Mouse (Mus musculus) brown adipose tissue, adult 24 weeks (tissue): ENCODE measurements around the gene Plekhg1. TPM values are rescaled to one million over a fixed set of nuclear protein-coding genes. Genes with fewer than 3 reads are reported as not detected.

Source experiments
- H3K27ac ChIP-seq: fragments of 200-500 bp; replicated peaks from 2 replicates; pipeline ENCODE4 v1.5.1; 2012; ENCODE audit warnings: low read depth, mild to moderate bottlenecking, low read length
- H3K4me1 ChIP-seq: fragments of 200-500 bp; 2 replicates; pipeline ENCODE4 v1.6.1; 2012; ENCODE audit warnings: low read length, mixed read lengths; ENCODE audit not compliant: control insufficient read depth, insufficient read depth, insufficient read length
- H3K4me3 ChIP-seq: fragments of 200-500 bp; 2 replicates; pipeline ENCODE4 v1.5.1; 2012; ENCODE audit warnings: low read depth, mild to moderate bottlenecking, low read length, moderate library complexity; ENCODE audit not compliant: insufficient read depth
- polyA plus RNA-seq: library from polyadenylated mRNA; stranded (reverse); fragments of >200 nt; gene quantifications from 2 replicates; pipeline ENCODE4 v1.2.4, GENCODE M21; 2012; ENCODE audit not compliant: missing spikeins, insufficient read depth, insufficient read length

Plekhg1 gene
- 1.1 and 2.1 TPM in 2 replicates for polyA plus RNA-seq

DNA sequence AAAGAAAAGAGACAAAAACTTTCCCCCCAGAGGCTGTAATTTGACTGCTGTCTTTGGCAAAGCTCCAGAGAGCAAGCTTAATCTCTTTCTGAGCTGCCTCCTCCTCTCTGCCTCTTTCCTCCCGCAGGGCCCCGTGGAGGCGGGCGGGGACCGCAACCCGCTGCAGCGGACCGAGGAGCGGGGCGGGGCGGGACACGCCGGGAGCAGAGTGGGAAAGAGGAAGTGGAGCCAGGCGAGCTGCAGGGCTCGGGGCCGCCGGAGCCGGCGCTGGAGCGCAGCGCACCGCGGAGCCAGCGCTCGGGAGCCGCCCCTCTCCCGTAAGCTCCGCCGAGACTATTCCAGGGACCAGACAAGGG, at the start of gene Plekhg1:
TSS of gene Plekhg1 (plus strand) at position 217 of the 356 bp plus-strand sequence.
- H3K27ac ChIP-seq = peak within 1 kb of the TSS; percentile 84
- H3K4me3 ChIP-seq = peak within 1 kb of the TSS; percentile 69
- peaks cover 3% of the 10 kb centered on the region; the same call in 1 of the 2 replicates for H3K4me1 ChIP-seq

DNA sequence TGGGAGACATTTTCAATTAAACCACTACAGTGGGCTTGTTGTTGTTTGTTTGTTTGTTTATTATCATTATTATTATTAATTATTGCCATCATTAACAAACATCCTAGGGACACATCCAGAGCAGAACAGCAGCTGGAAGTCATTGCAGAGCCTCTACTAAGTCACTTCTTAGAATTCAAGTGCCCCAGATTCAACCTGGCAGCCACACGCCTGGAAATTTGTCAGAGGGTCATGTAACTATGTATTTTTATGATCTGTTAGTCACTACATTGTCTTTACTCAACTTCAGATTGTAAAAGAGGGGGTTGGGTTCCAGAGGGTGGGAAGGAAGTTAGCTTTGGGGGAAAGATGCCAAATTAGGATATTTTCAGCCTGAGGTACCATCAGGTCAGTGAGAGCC, 47.4 kb upstream of the Plekhg1 start:
- Histone ChIP-seq H3K4me3 (no peak overlapping the region), H3K27ac (no peak overlapping the region), H3K4me1 (peaks cover 3% of the 10 kb centered on the region)

DNA sequence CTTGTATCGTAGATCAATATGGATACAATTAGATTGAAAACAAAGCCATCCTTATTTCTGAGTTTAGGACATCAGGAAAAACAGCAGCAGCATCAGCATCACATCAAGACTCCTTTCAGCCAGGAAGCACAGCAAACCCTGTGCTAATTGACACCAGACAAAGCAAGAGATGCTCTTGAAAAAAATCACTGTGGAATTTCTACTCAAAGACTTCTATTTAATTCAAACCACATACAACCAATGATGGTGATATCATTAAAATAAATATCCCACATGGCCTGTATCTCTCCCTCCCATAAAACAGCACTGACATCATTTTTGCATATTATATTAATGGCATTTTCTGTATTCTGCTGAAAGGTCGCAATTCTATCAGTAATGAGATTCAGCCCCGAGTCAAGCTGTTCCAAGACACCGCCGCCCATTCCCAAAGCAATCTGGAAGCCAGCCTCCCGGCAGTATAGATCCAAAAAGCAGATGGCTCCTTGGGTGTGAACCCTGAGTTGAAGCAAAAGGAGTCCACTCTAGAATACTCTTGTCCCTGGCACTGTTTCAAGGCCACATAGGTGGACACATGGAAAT, 46.4 kb upstream of the Plekhg1 start:
- H3K4me3 ChIP-seq = no peak overlapping the region
- H3K4me1 ChIP-seq = peaks cover 3% of the 10 kb centered on the region
- H3K27ac ChIP-seq = no peak overlapping the region

DNA sequence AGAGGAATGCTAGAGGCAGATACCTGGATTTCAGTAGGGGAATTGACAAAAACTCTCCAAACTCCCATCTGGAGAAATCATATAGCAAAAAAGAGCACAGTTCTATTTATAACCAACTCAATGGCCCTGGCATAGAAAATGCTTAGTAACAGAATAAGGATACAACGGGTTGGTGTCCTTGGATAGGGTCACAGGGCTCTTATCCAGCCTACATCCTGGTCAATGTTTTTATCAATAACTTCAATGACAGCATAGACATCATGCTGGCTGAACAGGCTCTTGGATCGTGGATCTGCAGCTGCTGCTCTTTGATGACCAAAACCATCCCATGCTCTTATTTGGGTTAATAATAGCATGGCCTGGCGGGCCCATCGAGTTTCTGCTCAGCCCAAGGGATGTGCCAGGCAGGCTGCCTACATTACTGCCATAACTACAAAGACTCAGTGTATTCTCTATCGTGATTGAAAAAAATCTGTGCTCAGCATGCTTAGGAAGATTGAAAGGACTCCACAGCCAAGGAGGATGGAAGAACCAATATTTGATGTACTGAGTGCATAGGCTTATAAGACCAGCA, 44.7 kb upstream of the Plekhg1 start:
- Histone ChIP-seq H3K27ac (no peak overlapping the region), H3K4me1 (peaks cover 3% of the 10 kb centered on the region), H3K4me3 (no peak overlapping the region)

DNA sequence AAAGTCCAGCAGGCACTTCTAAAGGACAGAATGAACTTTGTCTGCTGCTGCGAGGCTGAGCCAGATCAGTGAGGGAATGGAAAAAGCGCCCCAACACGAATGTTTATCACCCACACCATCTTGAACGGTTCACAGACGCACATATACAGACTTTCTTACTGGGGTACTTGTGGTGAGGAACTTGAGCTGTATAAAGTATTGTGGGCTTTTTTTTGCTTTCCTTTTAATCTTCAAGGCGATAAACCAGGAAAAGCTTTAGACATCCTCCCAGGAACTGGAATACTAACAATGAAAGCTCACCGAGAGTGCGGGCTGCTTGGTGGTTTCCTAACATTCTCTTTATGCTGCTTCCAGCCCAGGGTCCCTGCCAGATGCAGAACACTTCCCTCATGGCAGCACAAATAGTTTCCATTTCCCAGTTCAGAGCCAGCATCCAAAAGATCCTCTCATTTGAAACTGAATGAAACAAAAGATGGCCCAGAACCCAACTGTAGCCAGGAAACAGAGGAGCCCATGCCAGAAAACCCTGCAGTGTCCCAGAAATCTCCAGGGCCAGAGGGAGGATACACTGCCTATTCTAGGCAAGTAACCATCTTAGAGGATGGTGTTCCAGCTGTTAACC, 43.3 kb upstream of the Plekhg1 start:
- peaks cover 3% of the 10 kb centered on the region for H3K4me1 ChIP-seq
- H3K27ac ChIP-seq = no peak overlapping the region; the same call in 1 of the 2 replicates
- H3K4me3 ChIP-seq = no peak overlapping the region

DNA sequence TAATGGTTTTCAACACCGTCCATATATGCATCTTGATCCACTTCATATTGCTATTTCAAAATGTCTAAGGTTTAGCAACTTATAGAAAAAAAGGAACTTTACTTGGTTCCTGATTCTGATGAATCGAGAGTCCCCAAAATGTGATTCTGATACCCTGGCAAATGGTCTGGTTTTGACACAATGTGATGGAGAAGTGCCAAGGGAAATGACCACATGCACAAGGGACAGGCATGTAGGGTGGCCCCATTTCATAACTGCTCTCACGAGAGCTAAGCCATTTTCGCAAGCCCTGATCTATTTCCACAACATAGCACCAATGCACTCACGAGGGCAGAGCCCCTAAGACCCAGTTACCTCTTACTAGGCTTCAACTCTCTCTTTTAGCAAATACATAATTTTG, 42.7 kb upstream of the Plekhg1 start:
- no peak overlapping the region for H3K4me3 ChIP-seq
- H3K27ac ChIP-seq = no peak overlapping the region
- H3K4me1 ChIP-seq = peaks cover 3% of the 10 kb centered on the region

DNA sequence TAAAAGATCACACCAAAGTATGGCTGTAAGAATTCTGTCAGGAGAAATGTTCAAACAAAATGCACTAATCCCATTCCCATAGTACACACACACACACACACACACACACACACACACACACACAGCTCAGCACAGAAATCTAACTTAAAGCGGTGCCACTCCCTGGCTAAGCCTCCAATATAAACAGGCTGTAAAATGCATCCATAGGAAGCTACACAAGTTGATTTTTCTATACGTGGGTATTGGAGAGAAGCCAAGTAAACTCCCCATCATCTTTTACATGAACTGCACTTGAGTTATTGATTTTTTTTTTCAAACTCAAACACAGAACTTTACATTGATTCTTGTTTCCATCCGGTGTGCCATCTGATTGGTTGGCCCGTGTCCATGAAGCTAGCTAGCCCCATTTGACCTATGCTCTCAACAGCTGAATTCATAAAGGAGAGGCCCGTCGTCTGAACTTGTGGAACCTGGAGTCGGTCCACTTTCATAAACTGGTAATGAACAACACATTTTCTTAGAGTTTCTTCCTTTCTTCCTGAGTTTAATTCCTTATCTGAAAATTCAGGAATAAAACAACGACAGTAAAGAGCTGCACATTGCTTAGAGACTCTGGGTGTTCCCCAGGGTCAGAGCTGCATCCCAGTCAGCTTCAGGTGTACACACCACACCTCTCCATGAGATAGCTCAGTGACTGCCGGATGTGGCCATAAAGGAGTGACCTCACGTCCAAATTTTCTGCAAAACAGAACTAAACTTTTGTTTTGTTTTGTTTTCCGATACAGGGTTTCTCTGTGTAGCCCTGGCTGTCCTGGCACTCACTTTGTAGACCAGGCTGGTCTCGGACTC, 39.7 kb upstream of the Plekhg1 start:
- H3K27ac ChIP-seq = no peak overlapping the region
- peaks cover 3% of the 10 kb centered on the region for H3K4me1 ChIP-seq
- no peak overlapping the region for H3K4me3 ChIP-seq

DNA sequence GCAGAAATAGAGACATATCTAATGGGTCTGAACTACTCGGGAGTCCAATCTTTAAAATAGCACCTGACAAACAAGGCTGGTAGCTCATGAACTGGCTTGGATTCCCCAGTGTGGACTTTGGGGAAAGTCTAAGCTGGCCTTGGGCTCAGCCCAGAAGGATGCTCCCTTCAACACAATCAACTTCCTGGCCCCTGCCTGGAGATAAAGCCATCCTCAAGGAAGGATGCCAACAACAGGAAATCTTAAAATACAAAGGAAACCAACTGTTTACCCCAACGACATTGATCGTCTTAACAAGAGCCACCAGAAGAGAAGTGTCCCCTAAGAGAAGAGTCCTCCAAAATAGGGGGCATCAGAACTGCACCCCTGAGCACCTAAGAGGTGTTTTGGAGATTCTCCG, 38.3 kb upstream of the Plekhg1 start:
- no peak overlapping the region for H3K4me3 ChIP-seq
- no peak overlapping the region for H3K27ac ChIP-seq

DNA sequence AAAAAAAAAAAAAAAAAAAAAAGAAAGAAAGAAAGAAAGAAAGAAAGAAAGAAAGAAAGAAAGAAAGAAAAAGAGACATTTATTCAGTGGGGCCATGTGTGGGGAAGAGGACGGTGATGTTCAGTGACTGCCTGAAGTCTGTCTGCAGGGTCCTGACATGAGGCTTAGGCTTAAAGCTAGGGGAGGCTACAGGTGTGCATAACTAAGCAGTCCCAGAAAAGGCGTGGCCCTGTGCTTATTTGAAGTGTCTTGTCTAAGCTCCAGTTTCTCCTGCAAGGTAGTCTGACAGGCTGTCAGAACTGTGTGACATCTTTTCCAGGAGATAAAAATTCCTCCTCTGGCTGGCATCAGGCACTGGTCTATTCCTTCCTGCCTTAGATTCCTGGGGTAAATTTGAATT, 37.6 kb upstream of the Plekhg1 start:
- Histone ChIP-seq H3K4me1 (no peaks in the 10 kb centered on the region; the same call in 1 of the 2 replicates), H3K27ac (no peak overlapping the region), H3K4me3 (no peak overlapping the region)

More for the DNA sequence above, 38.3 kb upstream of the Plekhg1 start:
- H3K4me1 ChIP-seq = no peaks in the 10 kb centered on the region; the same call in 1 of the 2 replicates

DNA sequence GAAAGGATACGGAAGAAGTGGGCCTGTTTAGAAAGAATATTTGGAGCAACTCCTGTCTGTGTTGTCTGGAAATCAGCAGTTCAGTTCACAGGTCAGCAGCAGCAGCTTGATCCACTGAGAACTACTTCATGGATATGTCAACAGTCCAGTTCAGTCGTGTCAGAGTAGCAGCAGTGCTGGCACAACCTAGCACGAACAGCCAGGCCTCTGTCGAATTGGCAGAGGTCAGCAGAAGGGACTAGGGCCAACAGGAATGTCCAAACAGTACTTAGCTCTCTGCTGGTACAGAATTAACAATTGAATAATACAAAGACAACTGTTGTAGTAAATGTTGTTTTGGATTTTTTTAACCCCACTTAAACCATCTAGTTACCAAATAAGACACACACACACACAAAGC, 33.9 kb upstream of the Plekhg1 start:
- Histone ChIP-seq H3K27ac (no peak overlapping the region), H3K4me1 (no peaks in the 10 kb centered on the region; the same call in 1 of the 2 replicates), H3K4me3 (no peak overlapping the region)

DNA sequence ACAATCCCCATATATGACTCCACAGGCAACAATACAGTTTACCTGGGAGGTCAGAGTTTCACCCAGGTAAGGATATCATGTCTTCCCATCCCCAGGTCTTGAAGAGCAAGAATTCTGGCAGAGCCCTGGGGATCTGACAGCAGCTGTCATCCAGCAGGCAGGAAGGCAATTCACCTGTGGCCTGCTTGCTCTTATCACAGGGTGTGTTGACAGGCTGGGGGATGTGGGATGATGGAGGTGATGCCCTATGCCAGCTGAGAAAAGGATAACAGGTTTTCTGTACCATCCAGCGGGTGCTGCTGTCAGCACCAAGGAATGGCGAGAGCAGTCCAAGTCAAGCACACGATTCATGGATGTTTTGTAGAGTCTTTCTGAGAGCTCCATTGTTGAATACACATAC, 30.1 kb upstream of the Plekhg1 start:
- Histone ChIP-seq H3K4me3 (no peak overlapping the region), H3K27ac (no peak overlapping the region), H3K4me1 (no peaks in the 10 kb centered on the region)

DNA sequence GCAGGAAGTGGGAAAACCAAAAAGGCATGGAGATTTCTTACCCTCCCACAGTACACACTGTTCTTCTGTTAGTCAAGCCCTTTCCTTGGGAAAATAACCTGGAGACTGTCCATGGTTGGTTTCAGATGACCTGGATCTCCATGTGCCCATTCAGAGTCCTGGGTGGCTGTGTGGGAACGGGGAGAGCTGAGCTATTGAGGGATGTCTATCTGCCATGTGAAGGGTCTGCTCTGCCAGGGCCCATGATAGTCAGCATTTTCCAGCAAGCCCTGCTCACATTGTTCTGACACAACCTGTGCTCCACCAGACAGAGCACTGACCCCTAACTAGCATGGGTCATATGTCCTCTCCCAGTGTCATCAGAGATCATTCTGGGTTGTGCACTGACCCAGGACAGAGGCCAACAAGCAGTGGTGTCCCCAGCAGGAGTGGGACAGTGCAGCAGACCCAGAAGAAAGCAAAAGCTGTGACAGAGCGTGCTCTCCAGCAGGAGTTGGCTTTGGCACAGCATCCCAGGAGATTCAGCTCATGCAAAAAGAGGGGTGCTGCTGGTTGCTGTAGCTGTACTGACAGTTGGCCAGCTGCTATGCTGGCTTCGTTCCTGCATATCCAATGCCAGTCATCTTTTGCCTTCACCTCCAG, 24.7 kb upstream of the Plekhg1 start:
- H3K4me1 ChIP-seq = no peaks in the 10 kb centered on the region
- no peak overlapping the region for H3K4me3 ChIP-seq
- no peak overlapping the region for H3K27ac ChIP-seq

DNA sequence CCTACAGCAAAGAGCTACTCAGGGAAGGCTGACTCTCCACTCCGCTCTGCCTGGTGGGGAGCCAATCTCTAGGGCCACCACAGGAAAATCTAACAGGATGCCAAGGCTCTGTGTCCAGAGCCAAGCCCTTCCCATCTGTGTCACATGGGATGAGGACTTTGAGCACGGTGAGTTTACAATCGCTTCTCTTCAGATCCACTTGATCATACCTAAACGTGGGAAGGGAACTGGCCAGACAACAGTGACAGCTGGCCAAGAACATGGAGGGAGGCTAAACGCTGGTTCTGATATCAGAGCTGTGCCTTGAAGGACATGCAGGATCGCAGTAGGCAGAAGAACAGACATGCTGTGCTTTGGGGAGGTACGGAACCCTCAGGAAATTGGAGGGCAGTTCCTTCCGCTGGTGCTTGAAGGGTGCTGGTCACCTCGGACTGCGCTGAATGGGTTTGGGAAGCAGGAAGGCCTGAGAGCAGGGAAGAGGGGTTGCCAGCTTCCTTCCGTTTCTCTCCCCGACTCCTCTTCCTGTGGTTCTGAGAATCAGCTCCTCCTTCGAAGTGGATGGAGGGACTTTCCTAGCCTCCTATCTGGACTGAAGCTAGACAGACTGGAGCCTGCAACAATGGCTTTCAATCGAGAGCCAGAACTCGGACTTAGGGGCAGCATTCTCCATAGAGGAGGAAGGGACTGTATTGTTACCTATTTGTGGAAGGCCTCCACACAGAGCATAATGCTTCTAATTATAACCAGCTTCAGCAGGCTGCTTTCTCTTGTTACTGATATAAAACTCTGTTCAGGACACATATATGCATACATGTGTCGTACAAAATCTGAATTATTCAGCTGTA, 21.9 kb upstream of the Plekhg1 start:
- H3K4me1 ChIP-seq = no peaks in the 10 kb centered on the region
- peak overlapping the region; percentile 86 for H3K27ac ChIP-seq
- H3K4me3 ChIP-seq = peak overlapping the region; percentile 47

DNA sequence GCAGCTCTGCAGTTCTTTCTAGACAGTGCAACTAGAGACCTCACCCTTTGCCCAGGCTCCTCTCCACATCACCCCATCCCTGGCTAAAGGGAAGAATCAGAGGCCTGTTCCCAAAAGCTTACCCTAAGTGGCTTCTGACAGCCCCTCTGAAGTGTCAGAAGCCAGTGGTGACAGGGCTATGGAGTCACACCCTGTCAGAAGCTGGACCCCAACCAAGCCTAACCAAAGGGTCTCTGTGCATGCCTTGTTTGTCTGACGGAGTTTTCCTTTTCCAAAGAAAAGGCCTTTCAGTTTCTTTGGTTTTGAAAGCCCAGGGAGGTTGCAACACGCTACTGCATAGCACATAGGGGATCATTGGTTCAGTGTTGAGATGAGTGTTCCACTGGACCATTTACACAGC, 19.9 kb upstream of the Plekhg1 start:
- H3K27ac ChIP-seq = no peak overlapping the region
- no peak overlapping the region for H3K4me3 ChIP-seq
- H3K4me1 ChIP-seq = no peaks in the 10 kb centered on the region
